Mouse (Mus musculus): ENCODE data around the gene Gm28168. TPM values are rescaled to one million over a fixed set of nuclear protein-coding genes. Genes with fewer than 3 reads are reported as not detected.
"Not testable (repeated sequence)": the region's sequence is repeated elsewhere in the genome, so short reads cannot be mapped to it uniquely, and the experiment has no call there.

Gene Gm28168
- total RNA-seq (2021): not detected

DNA sequence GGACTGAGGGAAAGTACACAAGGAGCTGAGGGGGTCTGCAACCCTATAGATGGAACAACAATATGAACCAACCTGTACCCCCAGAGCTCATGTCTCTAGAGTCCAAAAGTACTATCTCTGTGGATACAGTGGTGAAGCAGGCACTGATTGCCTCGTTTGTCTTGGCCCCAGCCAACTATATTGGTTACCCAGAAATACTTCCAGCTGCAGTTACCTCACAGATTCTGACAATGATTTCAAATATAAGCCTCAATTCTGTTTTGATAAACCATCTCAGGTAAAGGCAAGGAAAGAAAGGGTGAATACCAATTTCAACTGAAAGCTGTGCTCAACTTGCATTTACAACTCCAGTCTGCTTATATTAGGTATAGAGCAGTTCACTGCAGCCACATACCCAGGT is at the start of gene Gm28168:
Gene Gm28168, plus strand, starts transcription at position 301 of the 400 bp plus-strand sequence.
- DNase-seq (ENCODE audit: low spot score in 2 of 2); intact Hi-C loops (cut with DNase I): not testable (repeated sequence)

GRCm38 (mm10) chr1:117965639-117966038 is 37.8 kb downstream of the Gm28168 start, which contains the start of gene Gm7145:
Gene Gm7145 (plus strand): TSS chr1:117965939.
- no peak for DNase-seq (ENCODE audit: low spot score in 2 of 2)
- intact Hi-C loops (cut with DNase I): no loop called here

Other genes starting within 250 kb of the Gm28168 start
- not detected for gene Gm28363, start 230.9 kb upstream of the Gm28168 start, total RNA-seq (2021)
- gene B020011L13Rik, start 146.9 kb upstream of the Gm28168 start, total RNA-seq (2021): not detected
- gene Gm28360, start 97.9 kb upstream of the Gm28168 start, total RNA-seq (2021): not detected
- not detected for gene Gm7145, start 37.9 kb downstream of the Gm28168 start, total RNA-seq (2021)
- not detected for gene Gm29106, start 248.5 kb downstream of the Gm28168 start, total RNA-seq (2021)